Mouse (Mus musculus) neural tube, embryonic 12.5 days (tissue): ENCODE results near the gene Fau. TPM values are rescaled to one million over a fixed set of nuclear protein-coding genes. Genes with fewer than 3 reads are reported as not detected.
A peak's percentile ranks its signal among the peaks of the same experiment; 100 is the strongest.
"Not testable (repeated sequence)": the region's sequence is repeated elsewhere in the genome, so short reads cannot be mapped to it uniquely, and the experiment has no call there.

Source experiments
- ATAC-seq: fragments of 200-750 bp; cut with Nextera tagmentation; 2 replicates; pipeline ENCODE4 v1.8.0; 2017; ENCODE audit warnings: low read depth, mild to moderate bottlenecking, moderate TSS enrichment, moderate library complexity; ENCODE audit not compliant: low FRiP score
- H3K27ac ChIP-seq: fragments of 300-500 bp; sonication (generic); 2 replicates; pipeline ENCODE4 v1.5.1; 2016
- H3K27me3 ChIP-seq: fragments of 300-500 bp; sonication (generic); replicated peaks from 2 replicates; pipeline ENCODE4 v1.6.1; 2016; ENCODE audit warnings: mild to moderate bottlenecking
- H3K36me3 ChIP-seq: fragments of 300-500 bp; sonication (generic); 2 replicates; pipeline ENCODE4 v1.6.1; 2016; ENCODE audit warnings: mild to moderate bottlenecking
- H3K4me1 ChIP-seq: fragments of 300-500 bp; sonication (generic); 2 replicates; pipeline ENCODE4 v1.6.1; 2016
- H3K4me2 ChIP-seq: fragments of 300-500 bp; sonication (generic); replicated peaks from 2 replicates; pipeline ENCODE4 v1.6.1; 2016; ENCODE audit warnings: mild to moderate bottlenecking
- H3K4me3 ChIP-seq: fragments of 300-500 bp; sonication (generic); 2 replicates; pipeline ENCODE4 v1.5.1; 2016
- H3K9ac ChIP-seq: fragments of 300-500 bp; sonication (generic); 2 replicates; pipeline ENCODE4 v1.6.1; 2016; ENCODE audit warnings: mild to moderate bottlenecking
- H3K9me3 ChIP-seq: fragments of 300-500 bp; sonication (generic); 2 replicates; pipeline ENCODE4 v1.6.1; 2016; ENCODE audit warnings: mild to moderate bottlenecking
- WGBS: fragments of 180-500 bp; shearing (Covaris S2); methylation state at CpG from one replicate; pipeline ENCODE4 v1.1.7; 2016; 5-methylcytosine and 5-hydroxymethylcytosine counted together
- polyA plus RNA-seq: library from polyadenylated mRNA; unstranded; fragments of >200 nt; fragmentation: Nextera tagmentation; extraction: Ambion mirVana; gene quantifications from 2 replicates; pipeline ENCODE4 v1.2.1, GENCODE M21; 2016

The Fau gene
- polyA plus RNA-seq, 1 experiment from 2014 or later: 643 TPM

- Histone ChIP-seq H3K4me2 (no peak overlapping the region), H3K27ac (no peak overlapping the region), H3K9me3 (no peaks in the 10 kb centered on the region), H3K36me3 (no peaks in the 10 kb centered on the region), H3K27me3 (no peaks in the 10 kb centered on the region), H3K9ac (no peak overlapping the region), H3K4me1 (no peaks in the 10 kb centered on the region), H3K4me3 (no peak overlapping the region)
- WGBS: 84% methylated on average over 9 of the region's 9 CpGs
- no peak for ATAC-seq
These were observed 28.2 kb upstream of the Fau start for GRCm38 (mm10) chr19:6029426-6029825.

- H3K4me1 ChIP-seq: no peaks in the 10 kb centered on the region
- no peak overlapping the region for H3K4me3 ChIP-seq
- H3K27ac ChIP-seq: no peak overlapping the region
- H3K36me3 ChIP-seq: no peaks in the 10 kb centered on the region
- H3K4me2 ChIP-seq: no peak overlapping the region
- no peak overlapping the region for H3K9ac ChIP-seq
- H3K9me3 ChIP-seq: no peaks in the 10 kb centered on the region
- WGBS: 79% methylated on average over 14 of the region's 14 CpGs
- no peaks in the 10 kb centered on the region for H3K27me3 ChIP-seq
- no peak for ATAC-seq
These were observed 26.9 kb upstream of the Fau start for GRCm38 (mm10) chr19:6030520-6031280.

- Histone ChIP-seq H3K36me3 (no peaks in the 10 kb centered on the region), H3K4me2 (no peak overlapping the region), H3K27ac (no peak overlapping the region), H3K4me1 (no peaks in the 10 kb centered on the region), H3K4me3 (no peak overlapping the region), H3K9ac (no peak overlapping the region), H3K27me3 (no peaks in the 10 kb centered on the region), H3K9me3 (no peaks in the 10 kb centered on the region)
- ATAC-seq: no peak
- WGBS: 83% methylated on average over 9 of the region's 9 CpGs
These were observed 21.6 kb upstream of the Fau start for GRCm38 (mm10) chr19:6035966-6036585.

GRCm38 (mm10) chr19:6037695-6038094 lies 19.9 kb upstream of the Fau start:
- Histone ChIP-seq H3K36me3 (no peaks in the 10 kb centered on the region), H3K9ac (no peak overlapping the region), H3K27ac (no peak overlapping the region), H3K4me3 (no peak overlapping the region), H3K9me3 (no peaks in the 10 kb centered on the region), H3K4me2 (no peak overlapping the region), H3K4me1 (no peaks in the 10 kb centered on the region), H3K27me3 (no peaks in the 10 kb centered on the region)
- ATAC-seq: no peak

GRCm38 (mm10) chr19:6038326-6038725 lies 19.3 kb upstream of the Fau start:
- Histone ChIP-seq H3K9me3 (no peaks in the 10 kb centered on the region), H3K27ac (no peak overlapping the region), H3K9ac (no peak overlapping the region), H3K36me3 (no peaks in the 10 kb centered on the region), H3K4me3 (no peak overlapping the region), H3K4me2 (no peak overlapping the region), H3K4me1 (no peaks in the 10 kb centered on the region), H3K27me3 (no peaks in the 10 kb centered on the region)
- WGBS: 86% methylated on average over 7 of the region's 7 CpGs
- ATAC-seq: no peak

GRCm38 (mm10) chr19:6040002-6040401 lies 17.6 kb upstream of the Fau start:
- Histone ChIP-seq H3K36me3 (no peaks in the 10 kb centered on the region), H3K9ac (no peak overlapping the region), H3K4me2 (no peak overlapping the region), H3K4me1 (peaks cover under 1% of the 10 kb centered on the region; the same call in 1 of the 2 replicates), H3K9me3 (no peaks in the 10 kb centered on the region), H3K4me3 (no peak overlapping the region), H3K27me3 (no peaks in the 10 kb centered on the region), H3K27ac (no peak overlapping the region)
- ATAC-seq: no peak

GRCm38 (mm10) chr19:6042293-6042692 lies 15.4 kb upstream of the Fau start:
- Histone ChIP-seq H3K27me3 (no peaks in the 10 kb centered on the region), H3K4me3 (no peak overlapping the region), H3K9me3 (no peaks in the 10 kb centered on the region), H3K9ac (0 out of 2 replicates have a peak overlapping the region, but pooled peaks have one; percentile 5), H3K36me3 (no peaks in the 10 kb centered on the region), H3K27ac (no peak overlapping the region), H3K4me2 (no peak overlapping the region), H3K4me1 (peaks cover 8% of the 10 kb centered on the region)
- no peak for ATAC-seq
- WGBS: 88% methylated on average over 9 of the region's 9 CpGs

GRCm38 (mm10) chr19:6044102-6044501 lies 13.5 kb upstream of the Fau start:
- H3K27me3 ChIP-seq, H3K4me3 ChIP-seq, H3K27ac ChIP-seq, H3K9me3 ChIP-seq, H3K9ac ChIP-seq, ATAC-seq, H3K4me2 ChIP-seq: not testable (repeated sequence)
- peaks cover 11% of the 10 kb centered on the region for H3K36me3 ChIP-seq
- H3K4me1 ChIP-seq: peaks cover 22% of the 10 kb centered on the region
- 74% methylated on average over 4 of the region's 4 CpGs for WGBS

GRCm38 (mm10) chr19:6045366-6046293 lies 12.0 kb upstream of the Fau start:
- Histone ChIP-seq H3K36me3 (peaks cover 26% of the 10 kb centered on the region), H3K4me3 (peak overlapping the region; percentile 90), H3K9ac (peak overlapping the region; percentile 67), H3K4me2 (peak overlapping the region; percentile 99), H3K27me3 (no peaks in the 10 kb centered on the region), H3K4me1 (peaks cover 22% of the 10 kb centered on the region), H3K27ac (peak overlapping the region; percentile 98), H3K9me3 (no peaks in the 10 kb centered on the region)
- WGBS: 23% methylated on average over 20 of the region's 20 CpGs
- peak; percentile 41 for ATAC-seq

- under 1% methylated on average over 65 of the region's 65 CpGs for WGBS
- Histone ChIP-seq H3K4me3 (peak within 1 kb of the TSS; percentile 90), H3K4me2 (peak within 1 kb of the TSS; percentile 99), H3K27ac (peak within 1 kb of the TSS; percentile 98), H3K27me3 (no peaks in the 10 kb centered on the region), H3K4me1 (peaks cover 22% of the 10 kb centered on the region), H3K36me3 (peaks cover 35% of the 10 kb centered on the region), H3K9me3 (no peaks in the 10 kb centered on the region), H3K9ac (peak within 1 kb of the TSS; percentile 88)
- ATAC-seq: peak; percentile 93
These were observed 11.1 kb upstream of the Fau start, which contains the start of gene Syvn1 for GRCm38 (mm10) chr19:6046294-6047153. Gene Syvn1 (plus strand): TSS chr19:6046576.

GRCm38 (mm10) chr19:6047154-6047898 lies 10.3 kb upstream of the Fau start:
- Histone ChIP-seq H3K27ac (peak overlapping the region; percentile 98), H3K4me2 (peak overlapping the region; percentile 99), H3K4me1 (peaks cover 22% of the 10 kb centered on the region), H3K9me3 (no peaks in the 10 kb centered on the region), H3K36me3 (peaks cover 43% of the 10 kb centered on the region), H3K9ac (peak overlapping the region; percentile 88), H3K4me3 (peak overlapping the region; percentile 90), H3K27me3 (no peaks in the 10 kb centered on the region)
- WGBS: 2% methylated on average over 44 of the region's 44 CpGs
- peak; percentile 3 for ATAC-seq
